Mouse (Mus musculus) Muller cell, postnatal 12 days (primary cell): ENCODE data around the gene Sema4d.

Experiments
- DNase-seq: peaks from one replicate; pipeline ENCODE4 v3.0.0-alpha.2; 2015; ENCODE audit errors: inconsistent ontology term

Gene Sema4d

DNA sequence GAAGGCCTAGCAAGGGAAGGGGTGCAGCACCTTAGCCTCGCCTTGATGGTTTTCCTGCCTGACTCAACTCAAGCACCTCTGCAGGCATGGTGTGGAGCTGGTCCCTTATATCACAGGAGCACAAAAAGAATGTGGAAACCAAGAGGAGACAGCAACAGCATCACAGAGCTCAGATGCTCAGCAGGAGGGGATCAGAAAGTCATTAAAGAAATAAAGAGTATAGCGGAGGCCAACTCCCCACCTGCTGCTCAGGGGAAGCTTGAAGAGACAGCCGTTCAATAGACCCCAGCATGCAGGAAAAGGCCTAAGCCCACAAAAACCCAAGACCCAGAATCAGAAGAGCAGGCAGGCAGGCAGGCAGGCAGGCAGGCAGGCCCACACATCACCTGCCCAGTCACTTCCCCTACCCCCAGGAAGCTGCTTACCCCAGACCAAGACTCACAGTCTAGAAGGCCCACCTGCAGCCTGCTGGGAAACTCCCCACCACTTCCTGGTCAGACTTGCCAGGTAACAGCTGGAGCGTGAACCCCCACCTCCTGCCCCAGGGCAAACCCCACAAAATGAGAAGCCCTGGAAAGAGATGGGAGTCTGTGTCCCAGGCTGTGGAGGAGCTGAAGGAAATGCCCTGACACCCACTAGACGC is 39.6 kb downstream of the Sema4d start:
- no peak for DNase-seq

DNA sequence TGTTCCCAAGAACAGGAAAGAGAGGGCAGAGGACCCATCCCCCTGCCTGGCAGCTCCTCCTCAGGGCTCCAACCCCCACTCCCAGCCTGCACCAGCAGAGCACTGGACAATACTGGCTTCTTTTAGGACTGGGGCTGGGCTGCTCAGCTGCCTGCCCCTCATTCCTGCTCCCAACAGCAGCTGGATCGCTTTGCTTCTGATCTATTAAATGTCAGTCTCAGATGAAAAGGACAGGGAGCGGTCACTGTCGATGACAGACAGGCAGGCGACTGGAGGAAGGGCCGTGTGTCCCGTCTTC is 40.4 kb downstream of the Sema4d start:
- no peak for DNase-seq

DNA sequence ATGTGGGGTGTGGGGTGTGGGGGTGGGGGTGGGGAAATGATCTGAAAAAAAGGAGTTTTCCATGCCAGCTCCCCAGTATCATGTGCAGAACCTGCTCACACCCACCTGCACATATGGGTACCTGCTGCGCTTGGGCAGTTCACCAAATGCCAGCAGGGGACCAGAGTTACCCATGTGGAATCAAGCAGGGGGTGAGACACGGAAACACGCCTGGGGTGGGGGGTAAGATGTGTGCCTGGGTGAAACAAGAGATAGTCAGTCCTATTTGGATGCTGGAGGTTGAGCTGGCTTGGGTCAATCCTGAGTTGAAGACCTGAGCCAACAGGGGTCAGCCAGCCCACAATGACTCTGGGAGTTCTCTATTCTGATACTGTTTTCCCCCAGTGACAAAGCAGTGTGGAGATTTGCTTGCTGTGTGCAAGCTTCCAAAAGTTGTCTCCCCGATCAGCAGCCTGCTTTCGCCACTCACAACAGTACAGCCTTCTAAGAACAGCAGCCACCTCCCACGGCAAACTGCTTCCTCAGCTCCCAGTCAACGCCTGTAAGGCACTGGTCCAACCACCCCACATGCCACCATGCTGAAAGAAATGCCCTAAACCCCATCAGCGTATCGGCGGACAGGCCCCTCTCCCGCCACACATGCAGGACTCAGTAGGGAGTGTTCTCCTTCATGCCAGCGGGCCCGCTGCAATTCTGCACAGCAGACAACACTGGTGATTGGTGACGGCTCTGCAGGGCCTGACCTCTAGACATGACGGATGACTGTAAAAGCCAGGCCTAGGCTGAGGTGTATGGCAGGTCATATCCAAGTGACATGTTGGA is 41.0 kb downstream of the Sema4d start:
- no peak for DNase-seq

DNA sequence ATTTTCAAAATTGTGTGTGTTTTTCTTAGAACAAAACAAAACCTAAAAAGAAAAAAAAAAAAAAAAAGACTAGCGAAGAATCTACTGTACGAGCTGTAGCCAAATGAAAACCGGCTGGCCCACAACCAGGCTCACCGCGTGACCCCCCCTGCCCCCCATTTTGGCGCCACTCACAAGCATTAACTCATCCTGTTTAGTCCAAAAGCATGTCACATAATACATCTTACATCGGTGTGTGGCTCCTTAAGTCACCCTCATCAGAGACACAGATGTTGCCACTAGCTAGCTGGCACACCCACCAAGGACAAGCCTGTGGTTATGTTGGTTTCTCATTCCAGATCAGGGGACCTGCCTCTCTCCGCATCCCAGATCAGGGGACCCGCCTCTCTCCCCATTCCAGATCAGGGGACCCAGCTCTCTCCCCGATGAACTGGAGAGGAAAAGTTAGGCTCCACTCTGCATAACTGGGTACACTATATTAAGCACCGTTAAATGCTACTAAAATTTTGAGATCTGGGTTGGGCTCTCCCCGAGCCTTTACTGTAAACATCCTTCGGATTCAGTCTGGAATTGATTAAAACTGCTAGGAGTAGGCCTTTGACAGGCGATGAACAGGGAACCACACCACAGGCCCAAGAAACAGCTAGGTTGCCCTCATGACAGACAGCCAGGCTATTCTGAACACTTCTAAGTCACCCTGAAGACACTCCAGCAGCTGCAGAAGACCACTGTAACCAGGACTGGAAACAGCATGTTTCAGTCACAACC is 43.8 kb downstream of the Sema4d start:
- DNase-seq = no peak

DNA sequence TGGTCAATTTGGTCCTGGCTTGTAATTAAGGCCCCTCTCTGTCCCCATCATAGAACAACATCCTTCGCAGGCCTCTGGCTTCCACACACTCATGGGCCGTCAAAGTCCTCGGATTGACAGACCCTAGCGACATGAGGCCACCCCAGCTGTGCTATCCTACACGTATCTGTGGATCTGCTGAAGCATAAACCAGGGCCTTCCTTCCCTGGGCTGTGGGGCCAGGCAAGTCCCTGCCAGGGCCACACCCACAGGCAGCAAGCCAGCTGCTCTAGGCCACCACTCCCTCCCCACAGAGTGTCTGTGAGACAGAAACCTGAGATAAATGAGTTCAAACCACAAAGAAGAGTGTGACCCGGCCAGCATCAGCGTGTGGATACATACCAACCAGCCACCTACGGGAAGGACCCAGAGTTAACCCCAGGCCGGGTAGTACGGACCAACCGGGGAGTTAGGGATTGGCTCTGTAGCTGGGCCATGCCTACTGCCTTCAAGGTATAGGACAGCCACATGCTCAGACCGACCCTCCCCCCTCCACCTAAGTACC is 45.5 kb downstream of the Sema4d start:
- peak; percentile 84 for DNase-seq

DNA sequence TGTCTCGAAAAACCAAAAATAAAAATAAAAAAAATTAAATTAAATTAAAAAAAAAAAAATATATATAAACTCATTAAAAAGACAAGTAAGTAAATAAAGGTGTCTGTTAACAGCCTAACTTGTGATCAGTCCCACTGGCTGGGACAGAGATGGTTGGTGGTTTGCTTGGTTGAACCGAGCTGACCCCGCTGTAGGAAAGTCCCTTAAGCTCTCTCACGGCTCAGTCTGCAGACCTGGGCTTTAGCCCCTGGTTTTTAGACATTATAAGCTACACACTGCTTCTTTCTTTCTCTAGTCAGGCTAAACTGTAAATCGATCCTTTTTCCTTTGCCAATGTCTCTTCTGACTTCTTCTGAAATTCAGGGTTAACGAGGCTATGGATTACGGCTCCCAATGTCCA is 46.5 kb downstream of the Sema4d start:
- no peak for DNase-seq

DNA sequence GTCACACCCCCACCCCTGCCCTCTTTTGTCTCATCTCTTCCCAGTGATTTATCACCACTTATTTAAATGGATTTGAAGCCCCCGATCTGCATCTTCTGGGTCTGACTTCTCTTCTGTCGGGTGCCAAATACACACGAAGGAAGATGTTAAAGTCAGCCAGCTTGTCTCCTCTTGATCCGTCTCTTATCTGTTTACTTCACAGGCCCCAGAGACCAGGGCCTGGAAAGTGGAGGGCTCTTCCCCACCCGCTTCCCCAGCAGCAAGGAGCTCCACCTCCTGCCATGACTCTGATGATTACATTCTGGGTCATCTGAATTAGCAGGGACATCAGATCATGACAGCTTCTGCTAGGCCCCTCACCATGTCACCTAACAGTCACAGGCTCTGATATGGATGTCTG is 47.7 kb downstream of the Sema4d start:
- DNase-seq = no peak

DNA sequence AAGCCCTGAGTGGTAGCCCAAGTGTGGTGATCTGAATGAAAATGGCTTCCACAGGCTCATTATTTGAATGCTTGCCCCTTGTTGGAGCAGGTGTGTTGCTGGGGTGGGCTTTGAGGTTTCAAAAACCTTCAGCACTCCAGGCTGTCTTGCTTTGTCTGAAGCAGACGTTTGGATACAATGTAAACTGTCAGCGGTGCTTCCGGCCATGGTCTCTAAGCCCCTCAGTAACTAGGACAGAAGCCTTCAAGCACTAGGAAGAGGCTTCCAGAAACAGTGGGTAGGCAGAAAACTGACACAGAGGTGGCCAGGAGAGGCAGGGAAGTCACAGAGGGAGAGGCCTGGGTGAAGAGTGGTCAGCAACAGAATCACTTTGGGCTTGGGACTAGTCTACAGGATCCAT is 49.7 kb downstream of the Sema4d start:
- DNase-seq = no peak

DNA sequence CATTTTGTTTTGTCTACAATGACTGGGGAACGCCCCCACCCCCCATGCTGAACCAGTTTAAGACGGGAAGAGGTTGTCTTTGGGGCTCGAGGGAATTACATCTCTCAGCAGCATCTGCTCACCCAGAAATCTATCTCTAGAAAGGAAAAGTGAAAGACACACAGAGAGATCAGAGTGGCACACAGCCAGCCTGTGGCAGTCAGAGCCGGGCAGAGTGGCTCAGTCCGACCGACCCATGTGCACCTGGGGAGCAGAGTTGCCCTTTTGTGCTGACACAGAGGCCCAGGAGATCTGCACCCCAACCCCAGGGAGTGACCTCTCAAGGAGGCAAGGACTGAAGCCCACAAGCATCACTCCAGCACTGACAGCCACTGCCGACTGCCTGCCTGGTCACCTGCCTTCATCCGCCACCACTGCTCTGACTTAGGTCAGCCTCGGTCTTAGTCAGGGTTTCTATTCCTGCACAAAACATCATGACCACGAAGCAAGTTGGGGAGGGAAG is 50.9 kb downstream of the Sema4d start:
- DNase-seq = no peak

DNA sequence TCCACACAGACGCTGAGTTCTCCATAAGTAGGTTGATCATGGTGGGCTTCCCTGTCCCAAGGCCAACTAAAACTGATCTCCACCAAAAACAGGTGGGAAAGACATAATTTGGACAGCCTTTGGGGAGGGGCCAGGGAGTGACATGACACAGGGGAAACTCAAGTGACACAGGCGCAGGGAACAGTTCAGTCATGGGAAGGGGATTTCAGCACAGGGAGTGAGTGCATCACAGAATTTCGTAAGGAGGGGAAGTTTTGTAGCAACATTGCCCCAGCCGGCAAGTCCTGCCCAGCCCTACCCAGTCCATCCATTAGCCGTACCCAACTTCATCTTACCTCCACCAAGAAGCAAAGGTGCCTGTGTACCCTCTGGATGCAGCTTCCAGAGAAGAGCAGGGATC is 52.8 kb downstream of the Sema4d start:
- DNase-seq = no peak

DNA sequence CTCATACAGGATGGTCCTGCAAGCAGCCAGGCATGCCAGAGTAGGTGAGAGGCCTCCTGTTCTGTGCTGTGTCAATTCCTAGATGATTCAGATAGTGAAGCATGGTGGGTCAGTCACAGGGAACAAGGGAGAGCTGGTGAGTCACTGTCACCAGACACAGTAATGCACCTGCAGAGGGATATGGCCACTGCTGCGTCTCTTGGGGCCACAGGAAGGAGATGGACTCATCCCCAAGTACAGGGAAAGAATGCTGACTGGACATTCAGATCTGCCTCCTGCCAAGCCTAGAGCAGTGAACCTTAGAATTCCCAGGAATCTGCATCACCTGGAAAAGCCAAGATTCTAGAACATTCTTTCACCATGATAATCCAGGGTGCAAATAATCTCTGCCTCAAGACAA is 53.8 kb downstream of the Sema4d start:
- DNase-seq = no peak

DNA sequence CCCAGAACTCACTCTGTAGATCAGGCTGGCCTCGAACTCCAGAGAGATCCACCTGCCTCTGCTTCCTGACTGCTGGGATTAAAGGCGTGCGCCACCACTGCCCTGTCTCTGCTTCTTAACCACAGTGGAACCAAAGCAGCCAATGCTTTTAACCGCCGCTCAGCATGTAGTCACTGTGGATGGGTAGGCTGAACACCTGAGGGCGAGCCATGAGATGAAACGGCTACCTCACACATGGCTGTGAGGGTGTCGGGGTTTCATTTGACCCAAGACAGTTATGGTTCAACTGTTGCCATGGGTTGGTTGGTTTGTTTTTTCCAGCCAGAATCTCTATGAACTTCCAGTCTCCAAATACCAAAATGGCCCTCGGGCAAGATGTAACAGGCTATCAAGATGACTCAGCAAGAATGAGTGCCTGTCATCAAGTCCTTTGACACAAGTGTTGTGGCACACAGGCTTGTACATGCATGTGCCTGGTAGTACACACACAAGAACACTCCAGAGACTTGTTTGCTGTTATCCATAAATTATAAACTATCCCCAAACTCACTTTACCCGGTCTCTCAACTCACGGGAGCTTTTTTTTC is 54.9 kb downstream of the Sema4d start:
- no peak for DNase-seq

DNA sequence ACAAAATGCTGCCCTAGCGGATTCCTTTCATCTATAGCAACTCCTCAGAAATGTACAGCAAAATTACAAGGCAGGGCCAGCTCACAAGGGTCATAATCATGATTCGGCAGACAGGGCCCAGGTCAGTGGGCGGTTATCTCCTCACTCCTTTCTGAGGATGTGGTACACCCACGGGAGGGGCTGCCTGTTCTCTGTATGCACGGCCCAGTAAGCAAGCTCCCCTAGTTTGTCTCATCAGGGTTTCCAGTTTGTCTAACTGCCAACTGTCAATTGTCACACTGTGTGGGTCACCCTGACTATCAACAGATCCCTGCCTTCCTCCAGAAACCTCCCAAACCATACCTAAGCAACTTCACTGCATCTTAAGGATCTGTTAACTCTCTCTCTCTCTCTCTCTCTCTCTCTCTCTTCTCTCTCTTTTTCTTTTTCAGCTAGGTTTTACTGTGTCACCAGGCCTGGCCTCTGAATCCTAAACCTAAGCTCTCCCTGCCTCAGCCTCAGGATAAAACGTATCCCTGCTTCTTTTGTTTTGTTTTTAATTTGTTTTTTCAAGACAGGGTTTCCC is 55.5 kb downstream of the Sema4d start:
- no peak for DNase-seq

DNA sequence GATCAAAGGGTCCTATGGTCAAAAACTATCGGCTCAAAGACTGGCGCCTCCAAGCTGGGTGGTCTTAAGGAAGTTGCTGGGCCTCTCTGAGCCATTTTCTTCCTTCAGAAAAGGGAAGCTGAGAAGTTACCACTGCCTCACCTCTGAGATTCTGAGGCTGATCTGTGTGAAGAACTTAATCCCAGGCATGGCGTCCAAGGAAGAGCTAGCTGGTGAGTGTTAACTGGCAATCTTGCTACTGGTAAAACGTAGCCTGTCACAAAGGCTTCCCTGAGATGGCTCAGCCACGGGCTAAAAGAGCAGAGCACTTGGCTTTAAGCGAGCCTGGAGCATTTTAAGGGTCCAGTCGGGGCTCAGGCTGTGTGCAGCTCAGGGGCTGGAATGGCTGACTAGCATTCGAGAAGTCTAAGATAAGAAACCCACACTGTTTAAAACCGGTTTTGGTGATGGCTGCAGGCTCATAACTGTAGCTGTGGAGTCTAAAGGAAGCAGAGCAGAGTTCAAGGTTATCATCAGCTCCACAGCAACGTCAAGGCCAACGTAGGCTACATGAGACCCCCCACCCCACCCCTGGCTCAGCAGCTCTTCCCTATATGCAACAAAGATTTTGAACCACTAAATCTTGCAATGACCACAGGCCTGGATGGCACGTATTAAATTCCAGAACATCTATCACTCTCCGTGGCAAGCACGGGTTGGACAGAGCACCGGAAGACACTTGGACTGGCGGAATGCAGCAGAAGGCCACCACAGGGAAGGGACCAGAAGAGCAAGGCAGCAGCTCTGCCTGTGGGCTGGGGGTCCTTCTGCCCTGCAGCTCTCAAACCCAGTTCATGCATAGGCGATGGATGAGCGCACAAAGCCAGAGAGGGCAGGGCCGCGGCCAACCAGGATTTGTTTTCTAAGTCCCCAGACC is 56.3 kb downstream of the Sema4d start:
- DNase-seq = peak; percentile 58

DNA sequence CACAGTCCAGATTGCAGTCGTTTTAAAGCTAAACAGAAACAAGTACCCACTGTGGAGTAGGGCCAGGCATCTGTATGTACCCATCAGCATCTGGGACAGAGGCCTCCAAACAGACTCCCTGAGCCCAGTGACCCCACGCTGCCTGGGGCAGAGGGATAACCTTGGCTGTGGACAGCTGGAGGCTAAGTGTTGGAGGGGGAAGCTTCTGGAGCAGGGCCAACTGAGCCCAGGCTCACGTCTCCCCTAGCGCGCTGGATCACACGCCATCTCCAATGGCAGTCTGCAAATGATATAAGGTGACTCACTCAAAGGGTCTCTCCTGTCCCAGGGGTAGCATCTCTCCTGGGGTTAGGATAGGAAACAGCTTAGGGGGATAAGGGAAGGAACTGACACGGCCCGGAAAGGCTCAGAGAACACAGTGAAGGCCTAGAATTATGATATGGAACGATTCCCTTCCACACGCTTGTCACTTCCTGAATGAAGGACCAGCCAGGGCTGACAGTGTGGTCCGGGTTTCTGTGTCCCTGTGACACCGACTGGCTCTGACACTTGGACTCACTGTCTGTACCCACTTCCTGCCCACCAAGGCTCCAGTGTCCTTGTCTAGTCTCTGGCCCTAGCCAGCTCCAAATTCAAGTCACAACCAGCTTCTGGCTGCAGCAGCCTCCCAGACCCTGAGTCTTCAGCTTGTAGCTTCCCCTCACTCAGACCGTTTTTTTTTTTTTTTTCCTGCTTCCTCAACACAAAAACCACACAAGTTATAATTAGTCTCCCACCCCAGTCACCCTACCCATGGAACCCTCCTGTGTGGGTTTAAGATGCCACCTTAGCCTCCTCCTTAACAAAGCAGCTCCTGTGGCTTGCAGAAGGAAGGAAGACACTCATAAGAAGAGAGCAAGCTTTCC is 57.3 kb downstream of the Sema4d start:
- DNase-seq = no peak

DNA sequence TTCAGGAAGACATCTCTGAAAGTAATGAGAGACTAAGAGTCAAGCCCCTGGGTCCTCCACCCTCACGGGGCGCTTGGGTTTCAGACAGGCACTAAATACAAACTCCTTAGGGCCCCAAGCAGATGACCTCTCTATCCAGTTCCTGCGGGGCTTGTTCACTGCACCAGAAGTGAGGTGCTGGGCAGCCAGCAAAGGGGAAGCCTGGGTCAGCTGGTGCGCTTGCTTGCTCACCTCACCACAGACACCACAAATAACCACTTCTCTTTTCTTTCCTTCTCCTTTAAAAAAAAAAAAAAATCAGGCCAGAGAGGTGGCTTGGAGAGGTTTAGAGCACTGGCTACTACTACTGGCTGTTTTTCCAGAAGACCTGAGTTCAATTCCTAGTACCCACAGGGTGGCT is 59.0 kb downstream of the Sema4d start:
- no peak for DNase-seq

DNA sequence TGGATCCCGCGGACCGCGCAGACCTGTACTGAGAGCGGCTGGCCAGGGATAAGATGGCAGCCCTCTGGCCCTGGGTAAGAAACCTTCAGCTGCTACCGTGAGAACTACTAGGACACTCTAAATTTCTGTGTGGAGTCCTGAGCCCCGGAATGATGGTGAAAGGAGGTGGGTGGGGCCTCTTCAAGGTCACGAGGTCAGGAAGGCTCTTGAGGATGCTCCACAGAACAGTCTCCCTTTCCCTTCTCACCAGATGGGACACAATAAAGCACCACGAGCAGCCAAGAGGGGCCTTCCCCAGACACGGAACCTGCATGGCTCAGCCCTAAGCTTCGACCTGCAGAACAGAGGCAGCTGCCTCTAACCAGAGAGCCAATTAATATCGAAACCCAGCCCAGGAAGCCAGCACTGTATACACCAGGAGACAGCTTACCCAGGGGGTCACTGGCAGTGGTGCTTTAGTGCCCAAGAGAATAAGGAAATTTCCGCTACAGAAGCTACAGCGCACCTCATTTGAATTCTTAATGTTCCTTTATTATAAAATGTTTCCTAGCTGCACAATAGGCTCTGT is 61.4 kb downstream of the Sema4d start:
- no peak for DNase-seq

DNA sequence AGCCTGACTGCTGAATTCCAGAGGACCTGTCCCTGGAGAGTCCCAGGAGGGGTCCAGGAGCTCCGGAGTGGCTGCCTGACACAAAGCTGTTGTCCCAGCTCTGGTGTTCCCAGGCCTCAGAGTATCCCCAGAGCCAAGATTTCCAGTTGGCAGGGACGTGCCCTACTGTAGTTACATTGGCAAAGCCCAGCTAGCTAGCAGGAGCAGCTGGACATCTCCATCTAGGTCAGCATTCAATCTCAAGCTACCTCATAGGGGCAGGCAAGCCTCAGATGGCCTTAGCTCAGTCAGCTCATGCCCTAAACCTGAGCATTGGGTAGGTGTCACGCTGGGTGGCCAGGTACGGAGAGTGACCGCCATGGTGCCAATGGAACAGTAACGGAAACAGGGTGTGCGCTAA is 62.1 kb downstream of the Sema4d start:
- DNase-seq = no peak

DNA sequence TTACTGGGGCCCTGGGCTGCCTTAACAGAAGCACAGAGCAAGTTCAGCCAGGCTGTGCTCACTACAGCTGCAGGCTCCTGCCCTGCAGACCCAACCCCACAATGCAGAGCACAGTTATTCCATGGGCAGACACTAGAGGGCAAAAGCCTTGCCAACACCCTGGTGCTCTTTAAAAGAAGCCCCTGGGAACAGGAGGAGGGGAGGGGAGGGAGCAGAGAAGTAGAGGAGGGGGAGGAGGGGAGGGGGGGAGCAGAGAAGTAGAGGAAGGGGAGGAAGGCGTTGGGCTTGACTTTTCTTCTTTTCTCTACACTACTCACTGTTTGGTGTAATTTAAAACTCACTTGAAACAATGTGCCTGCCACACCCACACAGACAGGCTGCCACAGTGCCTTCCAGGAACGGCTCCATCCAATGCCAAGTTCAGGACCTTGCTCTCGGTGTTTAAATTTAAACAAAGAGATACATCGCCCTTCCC is 63.6 kb downstream of the Sema4d start:
- peak; percentile 47 for DNase-seq
